Mouse (Mus musculus): ENCODE measurements around the gene Tespa1. TPM values are rescaled to one million over a fixed set of nuclear protein-coding genes. Genes with fewer than 3 reads are reported as not detected.
"Not testable (repeated sequence)": the region's sequence is repeated elsewhere in the genome, so short reads cannot be mapped to it uniquely, and the experiment has no call there.

The Tespa1 gene
- polyA plus RNA-seq, 1 experiment: not detected

DNA sequence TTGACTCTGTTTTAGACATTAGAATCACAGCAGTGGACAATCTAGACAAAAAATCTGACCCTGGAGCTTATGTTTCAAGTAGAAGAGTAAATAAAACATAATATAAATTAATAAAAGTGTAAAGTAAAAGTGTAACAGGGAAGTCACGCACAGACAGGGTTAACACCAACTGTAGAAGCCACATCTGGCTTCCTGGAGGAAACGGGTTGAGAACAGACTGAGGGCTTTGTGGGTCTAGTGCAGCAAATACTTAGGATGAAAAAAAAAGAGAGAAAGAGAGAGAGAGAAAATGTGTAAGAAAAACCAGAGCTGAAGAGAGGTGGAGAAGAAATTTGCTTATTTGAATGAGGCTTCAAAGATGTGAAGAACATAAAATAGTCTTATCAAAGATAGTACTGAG is 14.9 kb downstream of the Tespa1 start:
- no peak for TF ChIP-seq POLR2A (IDR thresholded peaks at IDR 0.05; ENCODE audit: low read depth, low read length)
- TF ChIP-seq CTCF (IDR thresholded peaks at IDR 0.05; ENCODE audit: borderline replicate concordance, insufficient read depth, low read length): no peak
- no peak overlapping the region for H3K27ac ChIP-seq (ENCODE audit: insufficient read depth, low read length)
- no peak overlapping the region for H3K4me3 ChIP-seq (ENCODE audit: insufficient read depth, low read length)
- H3K4me1 ChIP-seq (ENCODE audit: control insufficient read depth, insufficient read depth, low read length): no peaks in the 10 kb centered on the region

GRCm38 (mm10) chr10:130340050-130340449 is 17.4 kb downstream of the Tespa1 start:
- not testable (repeated sequence) for H3K4me1 ChIP-seq (ENCODE audit: control insufficient read depth, insufficient read depth, low read length); H3K27ac ChIP-seq (ENCODE audit: insufficient read depth, low read length)

GRCm38 (mm10) chr10:130344056-130344455 is 21.4 kb downstream of the Tespa1 start:
- Histone ChIP-seq H3K27ac (ENCODE audit: insufficient read depth, low read length) (no peak overlapping the region), H3K4me1 (ENCODE audit: control insufficient read depth, insufficient read depth, low read length) (no peaks in the 10 kb centered on the region)
- TF ChIP-seq CTCF (IDR thresholded peaks at IDR 0.05; ENCODE audit: borderline replicate concordance, insufficient read depth, low read length): no peak
- TF ChIP-seq POLR2A (IDR thresholded peaks at IDR 0.05; ENCODE audit: low read depth, low read length): no peak

More at GRCm38 (mm10) chr10:130340050-130340449, 17.4 kb downstream of the Tespa1 start:
- H3K4me3 ChIP-seq (ENCODE audit: insufficient read depth, low read length): not testable (repeated sequence)

GRCm38 (mm10) chr10:130363438-130364164 is 40.9 kb downstream of the Tespa1 start:
- Histone ChIP-seq H3K4me1 (ENCODE audit: control insufficient read depth, insufficient read depth, low read length) (no peaks in the 10 kb centered on the region), H3K4me3 (ENCODE audit: insufficient read depth, low read length) (no peak overlapping the region), H3K27ac (ENCODE audit: insufficient read depth, low read length) (no peak overlapping the region)
- TF ChIP-seq POLR2A (IDR thresholded peaks at IDR 0.05; ENCODE audit: low read depth, low read length) (no peak), CTCF (IDR thresholded peaks at IDR 0.05; ENCODE audit: borderline replicate concordance, insufficient read depth, low read length) (no peak)

More at GRCm38 (mm10) chr10:130344056-130344455, 21.4 kb downstream of the Tespa1 start:
- H3K4me3 ChIP-seq (ENCODE audit: insufficient read depth, low read length): no peak overlapping the region

- Histone ChIP-seq H3K27ac (ENCODE audit: insufficient read depth, low read length) (no peak overlapping the region), H3K4me3 (ENCODE audit: insufficient read depth, low read length) (no peak overlapping the region), H3K4me1 (ENCODE audit: control insufficient read depth, insufficient read depth, low read length) (no peaks in the 10 kb centered on the region)
- TF ChIP-seq POLR2A (IDR thresholded peaks at IDR 0.05; ENCODE audit: low read depth, low read length): no peak
- TF ChIP-seq CTCF (IDR thresholded peaks at IDR 0.05; ENCODE audit: borderline replicate concordance, insufficient read depth, low read length): no peak
These were observed 42.1 kb downstream of the Tespa1 start for GRCm38 (mm10) chr10:130364766-130365165.

DNA sequence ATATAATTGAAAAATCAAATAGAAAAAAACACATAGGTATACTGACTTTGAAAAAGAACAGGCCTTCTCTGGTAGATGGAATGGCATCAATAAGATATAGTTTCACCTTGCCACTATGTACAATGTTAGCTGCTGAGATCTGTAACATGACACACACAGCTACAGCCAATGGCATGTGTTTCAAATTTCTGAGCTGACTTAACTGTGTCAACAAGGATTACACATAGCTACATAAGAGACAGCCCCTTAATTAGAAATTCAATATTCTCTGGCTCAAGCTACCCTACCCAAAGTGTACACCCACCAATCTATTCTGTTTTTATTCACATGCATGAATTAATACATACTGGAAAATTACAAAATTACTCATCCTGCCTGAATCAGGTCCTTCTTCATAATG is 45.7 kb downstream of the Tespa1 start:
- H3K27ac ChIP-seq (ENCODE audit: insufficient read depth, low read length): no peak overlapping the region

GRCm38 (mm10) chr10:130370005-130370682 is 47.5 kb downstream of the Tespa1 start:
- TF ChIP-seq CTCF (IDR thresholded peaks at IDR 0.05; ENCODE audit: borderline replicate concordance, insufficient read depth, low read length) (no peak), POLR2A (IDR thresholded peaks at IDR 0.05; ENCODE audit: low read depth, low read length) (no peak)
- Histone ChIP-seq H3K4me1 (ENCODE audit: control insufficient read depth, insufficient read depth, low read length) (no peaks in the 10 kb centered on the region), H3K27ac (ENCODE audit: insufficient read depth, low read length) (no peak overlapping the region), H3K4me3 (ENCODE audit: insufficient read depth, low read length) (no peak overlapping the region)

More for the DNA sequence above, 45.7 kb downstream of the Tespa1 start:
- H3K4me1 ChIP-seq (ENCODE audit: control insufficient read depth, insufficient read depth, low read length): no peaks in the 10 kb centered on the region
- TF ChIP-seq CTCF (IDR thresholded peaks at IDR 0.05; ENCODE audit: borderline replicate concordance, insufficient read depth, low read length) (no peak), POLR2A (IDR thresholded peaks at IDR 0.05; ENCODE audit: low read depth, low read length) (no peak)
- H3K4me3 ChIP-seq (ENCODE audit: insufficient read depth, low read length): no peak overlapping the region

- Histone ChIP-seq H3K4me1 (ENCODE audit: control insufficient read depth, insufficient read depth, low read length) (no peaks in the 10 kb centered on the region), H3K27ac (ENCODE audit: insufficient read depth, low read length) (no peak overlapping the region), H3K4me3 (ENCODE audit: insufficient read depth, low read length) (no peak overlapping the region)
- TF ChIP-seq CTCF (IDR thresholded peaks at IDR 0.05; ENCODE audit: borderline replicate concordance, insufficient read depth, low read length): no peak
These were observed 49.0 kb downstream of the Tespa1 start for GRCm38 (mm10) chr10:130371644-130372043.

GRCm38 (mm10) chr10:130372491-130373173 is 50.0 kb downstream of the Tespa1 start:
- no peak for TF ChIP-seq CTCF (IDR thresholded peaks at IDR 0.05; ENCODE audit: borderline replicate concordance, insufficient read depth, low read length)
- TF ChIP-seq POLR2A (IDR thresholded peaks at IDR 0.05; ENCODE audit: low read depth, low read length): no peak
- no peaks in the 10 kb centered on the region for H3K4me1 ChIP-seq (ENCODE audit: control insufficient read depth, insufficient read depth, low read length)
- no peak overlapping the region for H3K27ac ChIP-seq (ENCODE audit: insufficient read depth, low read length)
- H3K4me3 ChIP-seq (ENCODE audit: insufficient read depth, low read length): no peak overlapping the region

DNA sequence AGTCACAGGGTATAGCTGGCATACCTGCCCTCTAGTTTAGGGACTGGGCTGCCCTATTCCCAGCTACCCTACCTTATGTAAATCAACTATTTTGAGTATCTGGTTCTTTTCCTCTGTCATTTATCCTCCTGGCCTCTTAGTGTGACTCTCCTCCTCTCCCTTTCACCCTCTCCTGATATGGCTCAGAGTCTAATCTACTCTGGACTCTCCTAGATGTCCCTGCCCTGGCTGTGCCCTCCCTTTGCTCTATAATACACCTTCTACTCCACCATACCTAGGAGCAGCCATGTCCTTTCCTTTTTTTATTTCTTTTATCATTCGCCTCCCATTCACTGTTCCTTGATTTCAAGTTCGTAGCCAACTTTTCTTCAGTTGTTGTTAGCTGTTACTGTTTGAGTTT is 52.5 kb downstream of the Tespa1 start:
- Histone ChIP-seq H3K4me1 (ENCODE audit: control insufficient read depth, insufficient read depth, low read length) (no peaks in the 10 kb centered on the region), H3K27ac (ENCODE audit: insufficient read depth, low read length) (no peak overlapping the region), H3K4me3 (ENCODE audit: insufficient read depth, low read length) (no peak overlapping the region)
- TF ChIP-seq POLR2A (IDR thresholded peaks at IDR 0.05; ENCODE audit: low read depth, low read length) (no peak), CTCF (IDR thresholded peaks at IDR 0.05; ENCODE audit: borderline replicate concordance, insufficient read depth, low read length) (no peak)

Measured in embryonic fibroblast, embryonic 13.5 days (primary cell).